Mouse (Mus musculus): ENCODE measurements around the gene Tspoap1.

Gene Tspoap1

DNA sequence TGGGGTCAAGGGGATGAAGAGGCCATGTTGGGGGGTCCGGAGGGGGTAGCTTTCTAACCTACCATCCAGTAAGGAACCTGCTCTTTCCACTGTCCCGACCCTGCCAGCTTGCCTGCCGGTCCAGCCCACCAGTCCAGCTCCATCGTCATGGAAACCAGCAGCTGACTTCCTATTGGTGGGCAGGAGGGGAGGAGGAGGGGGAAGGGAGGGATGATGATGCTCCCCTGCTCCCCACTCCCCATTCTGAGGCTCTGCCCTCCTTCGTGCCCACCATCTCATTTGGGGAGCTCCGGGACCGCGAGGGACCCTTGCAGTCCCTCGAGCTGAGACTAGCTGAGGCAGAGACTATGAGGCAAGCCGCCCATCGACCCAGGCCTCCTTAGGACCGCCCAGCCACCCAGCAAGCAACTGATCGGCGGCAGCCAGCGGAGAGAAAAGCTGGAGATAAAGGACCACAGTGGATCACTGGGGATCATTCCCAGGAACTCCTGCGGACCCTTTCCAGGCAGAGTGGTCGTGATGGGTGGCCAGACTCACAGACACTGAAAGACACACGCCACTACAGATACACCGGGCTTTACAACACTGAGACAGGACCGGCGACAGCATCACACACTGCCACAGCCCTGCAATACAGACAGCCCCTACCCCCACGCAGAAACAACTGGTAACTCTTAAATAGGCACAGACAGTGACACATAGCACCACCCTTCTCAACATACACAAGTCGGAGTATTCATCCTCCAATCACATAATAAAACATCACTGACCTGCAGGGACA, at the start of gene Tspoap1:
Gene Tspoap1, plus strand, starts transcription at position 241 of the 781 bp plus-strand sequence.
- no peak for DNase-seq (ENCODE audit: low spot score)

DNA sequence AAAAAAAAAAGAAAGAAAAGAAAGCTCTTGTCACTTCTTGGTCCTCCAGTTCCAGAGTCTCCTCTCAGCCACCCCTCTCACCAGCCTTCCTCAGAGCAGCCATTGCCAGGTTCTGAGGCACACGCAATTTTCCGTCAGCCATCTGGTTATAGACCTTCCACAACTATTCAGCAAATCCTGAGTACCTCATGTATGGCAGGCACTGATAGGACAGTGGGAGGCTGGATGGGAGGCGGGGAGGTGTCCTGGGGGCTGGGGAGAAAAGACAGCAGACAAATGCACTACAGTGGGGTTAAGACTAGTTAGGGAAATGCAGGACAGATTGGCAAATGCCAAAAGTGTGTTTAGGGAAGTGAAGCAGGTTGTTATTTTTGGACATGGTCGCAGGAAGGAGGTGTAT, 48.2 kb upstream of the Tspoap1 start:
- DNase-seq (ENCODE audit: low spot score): no peak

DNA sequence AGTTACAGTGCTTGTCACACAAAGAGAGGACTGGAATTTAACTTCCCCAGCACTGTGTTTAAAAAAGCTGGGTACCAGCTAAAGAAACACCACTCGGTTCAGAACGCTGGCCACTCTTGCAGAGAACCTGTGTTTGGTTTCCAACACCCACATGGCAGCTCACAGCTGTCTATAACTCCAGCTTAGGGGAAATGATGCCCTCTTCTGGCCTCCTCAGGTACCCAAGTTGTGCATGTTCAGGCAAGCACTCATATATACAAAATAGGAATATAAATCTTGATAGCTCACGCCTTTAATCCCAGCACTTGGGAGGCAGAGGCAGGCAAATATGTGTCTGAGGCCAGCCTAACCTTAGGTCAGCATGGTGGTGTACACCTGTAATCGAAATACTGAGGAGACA, 44.3 kb upstream of the Tspoap1 start:
- no peak for DNase-seq (ENCODE audit: low spot score)

DNA sequence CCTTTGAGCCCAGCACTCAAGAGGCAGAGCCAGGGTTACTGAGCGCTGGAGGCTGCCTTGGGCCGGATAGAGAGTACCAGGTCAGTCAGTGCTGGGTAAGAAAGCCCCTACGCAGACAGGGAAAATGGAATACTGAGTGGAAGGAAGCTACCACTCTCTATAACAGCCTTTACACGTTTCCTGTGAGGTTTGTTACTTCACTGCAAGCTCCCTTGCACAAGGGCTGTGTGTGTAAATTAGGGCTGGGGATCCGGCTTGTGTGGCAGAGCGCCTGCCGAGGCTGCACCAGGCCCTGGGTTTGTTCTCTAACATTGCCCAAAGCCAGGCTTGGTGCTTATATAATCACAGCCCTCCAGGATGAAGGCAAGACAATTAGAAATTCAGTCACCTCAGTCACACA, 40.8 kb upstream of the Tspoap1 start:
- DNase-seq (ENCODE audit: low spot score): no peak

- DNase-seq (ENCODE audit: low spot score): no peak
Observed at GRCm38 (mm10) chr11:87720324-87720723, 40.0 kb upstream of the Tspoap1 start.

DNA sequence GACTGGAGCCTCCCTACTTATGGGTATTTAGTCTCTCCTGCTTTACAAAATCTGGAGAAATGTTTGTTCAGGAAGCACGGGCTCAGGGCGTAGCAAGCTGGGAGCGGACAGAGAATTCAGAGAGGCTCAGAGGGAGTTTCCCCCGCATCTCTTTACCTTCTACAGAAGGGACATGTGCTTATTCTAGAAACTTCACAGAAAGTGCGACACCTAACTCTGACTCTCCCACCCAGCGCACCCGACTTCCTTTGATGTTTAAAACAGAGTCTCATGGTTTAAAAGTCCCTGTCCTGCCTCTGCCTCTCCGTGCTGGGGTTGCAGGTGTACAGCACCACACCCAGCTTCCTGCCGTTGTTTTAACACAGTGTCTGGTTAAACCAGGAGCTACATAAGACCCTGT, 39.5 kb upstream of the Tspoap1 start:
- no peak for DNase-seq (ENCODE audit: low spot score)

GRCm38 (mm10) chr11:87722168-87722567, 38.2 kb upstream of the Tspoap1 start:
- DNase-seq (ENCODE audit: low spot score): no peak

- no peak for DNase-seq (ENCODE audit: low spot score)
Observed at GRCm38 (mm10) chr11:87722891-87723290, 37.5 kb upstream of the Tspoap1 start.

GRCm38 (mm10) chr11:87725515-87725914, 34.8 kb upstream of the Tspoap1 start:
- no peak for DNase-seq (ENCODE audit: low spot score)

DNA sequence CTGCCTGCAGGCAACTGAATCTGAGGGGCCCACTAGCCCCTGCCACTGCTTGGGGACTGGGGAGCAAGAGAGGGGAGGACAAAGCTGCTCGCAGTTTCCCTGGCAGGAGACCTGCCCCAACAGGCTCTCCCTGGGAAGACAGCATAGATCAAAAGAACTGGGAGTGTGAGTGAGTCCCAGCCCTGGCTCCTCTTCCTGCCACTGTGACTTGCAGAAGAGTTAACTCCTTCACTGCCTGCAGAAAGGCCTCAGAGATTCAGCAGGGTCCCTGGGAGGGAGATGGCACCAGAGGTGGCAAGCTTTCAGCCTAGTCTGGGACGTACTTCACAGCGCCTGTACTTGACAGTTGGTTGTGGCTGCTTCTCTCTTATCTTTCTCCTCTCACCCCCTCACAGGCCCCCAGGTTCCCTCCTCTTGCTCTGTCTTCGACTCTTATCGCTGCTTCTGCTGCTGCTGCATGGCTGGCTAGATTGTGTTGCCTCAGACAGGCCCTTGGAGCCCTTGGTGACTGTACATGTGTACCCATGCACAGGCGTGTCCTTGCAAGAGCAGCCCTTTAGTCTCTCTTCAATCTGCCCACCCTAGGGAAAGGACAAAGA, 34.3 kb upstream of the Tspoap1 start:
- peak; percentile 60 for DNase-seq (ENCODE audit: low spot score)

GRCm38 (mm10) chr11:87727021-87727420, 33.3 kb upstream of the Tspoap1 start:
- DNase-seq (ENCODE audit: low spot score): no peak

GRCm38 (mm10) chr11:87727471-87727870, 32.9 kb upstream of the Tspoap1 start:
- no peak for DNase-seq (ENCODE audit: low spot score)

DNA sequence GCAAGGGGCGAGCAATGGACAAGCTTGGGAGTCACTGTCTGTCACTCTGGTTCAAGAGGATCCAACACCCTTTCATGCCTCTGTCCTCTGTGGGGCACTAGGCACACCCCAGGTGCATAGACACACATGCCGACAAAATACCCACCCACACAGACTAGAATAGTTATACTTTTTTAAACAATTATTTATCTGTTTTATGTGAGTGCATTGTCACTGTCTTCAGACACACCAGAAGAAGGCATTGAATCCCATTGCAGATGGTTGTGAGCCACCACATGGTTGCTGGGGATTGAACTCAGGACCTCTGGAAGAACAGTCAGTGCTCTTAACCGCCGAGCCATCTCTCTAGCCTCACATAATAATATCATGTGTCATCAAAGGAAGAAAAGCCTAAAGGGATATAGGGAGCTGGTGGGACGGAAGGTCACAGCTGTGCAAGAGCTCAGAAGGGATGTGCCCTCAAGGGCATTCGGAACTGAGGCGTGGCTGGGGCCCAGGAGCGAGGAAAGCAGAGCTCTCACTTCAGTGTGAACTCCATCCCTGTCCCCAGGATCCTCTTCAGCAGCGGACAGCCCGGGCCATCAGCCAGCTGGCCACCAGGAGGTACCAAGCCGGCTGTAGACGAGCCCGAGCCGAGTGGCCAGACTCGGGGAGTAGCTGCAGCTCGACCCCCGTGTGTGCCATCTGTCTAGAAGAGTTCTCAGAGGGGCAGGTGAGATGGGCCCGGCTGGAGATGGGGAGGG, 31.3 kb upstream of the Tspoap1 start:
- no peak for DNase-seq (ENCODE audit: low spot score)

- no peak for DNase-seq (ENCODE audit: low spot score)
Observed at GRCm38 (mm10) chr11:87729593-87730185, 30.7 kb upstream of the Tspoap1 start.

- no peak for DNase-seq (ENCODE audit: low spot score)
Observed at GRCm38 (mm10) chr11:87730652-87731310, 29.6 kb upstream of the Tspoap1 start.

- no peak for DNase-seq (ENCODE audit: low spot score)
Observed at GRCm38 (mm10) chr11:87734346-87734745, 26.0 kb upstream of the Tspoap1 start.

DNA sequence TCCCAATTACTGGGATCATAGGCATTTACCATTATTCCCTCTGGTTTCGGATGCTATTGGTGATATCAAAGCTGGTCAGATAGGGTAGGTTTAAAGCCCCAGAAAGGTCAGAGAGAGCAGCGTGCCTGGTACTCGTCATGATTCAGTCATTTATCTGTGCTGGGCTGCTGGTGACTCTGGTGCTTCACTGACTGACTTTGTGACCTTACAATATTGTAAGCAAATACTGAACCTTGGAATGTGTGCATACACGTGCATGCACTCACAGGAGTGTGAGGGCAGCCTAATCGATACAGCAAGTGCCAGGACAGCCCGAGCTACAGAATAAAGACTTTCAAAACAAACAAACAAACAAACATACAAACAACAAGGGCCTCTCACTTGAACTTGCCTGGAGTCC, 24.6 kb upstream of the Tspoap1 start:
- no peak for DNase-seq (ENCODE audit: low spot score)

- peak; percentile 72 for DNase-seq (ENCODE audit: low spot score)
Observed at GRCm38 (mm10) chr11:87736647-87737134, 23.6 kb upstream of the Tspoap1 start.

DNA sequence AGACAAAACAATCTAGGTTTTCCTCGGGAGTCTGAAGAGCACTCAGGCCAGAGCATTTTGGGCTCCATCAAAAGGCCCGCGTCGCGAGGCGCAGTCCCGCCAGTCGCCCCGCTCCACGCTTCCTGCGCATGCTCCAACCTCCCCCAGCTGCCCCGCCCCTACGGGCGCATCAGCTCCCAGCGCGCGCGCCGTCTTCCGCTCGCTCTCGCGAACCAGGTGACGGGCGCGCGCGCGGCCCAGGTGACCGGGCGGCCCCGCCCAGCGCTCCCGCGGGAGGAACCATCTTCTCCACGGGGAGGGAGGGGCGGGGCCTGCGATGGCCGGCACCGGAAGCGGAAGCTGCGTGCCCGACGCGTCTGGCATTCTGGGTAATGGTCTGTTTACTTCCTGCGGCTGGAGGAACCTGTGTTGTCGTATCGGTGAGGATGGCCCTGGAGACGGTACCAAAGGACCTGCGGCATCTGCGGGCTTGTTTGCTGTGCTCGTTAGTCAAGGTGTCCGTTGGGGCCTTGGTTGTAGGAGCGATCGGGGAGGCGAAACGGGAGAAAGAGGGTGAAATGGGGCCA, 23.1 kb upstream of the Tspoap1 start, which contains the start of gene Supt4a:
Gene Supt4a, plus strand, starts transcription at position 378 of the 566 bp plus-strand sequence.
- peak; percentile 95 for DNase-seq (ENCODE audit: low spot score)

DNA sequence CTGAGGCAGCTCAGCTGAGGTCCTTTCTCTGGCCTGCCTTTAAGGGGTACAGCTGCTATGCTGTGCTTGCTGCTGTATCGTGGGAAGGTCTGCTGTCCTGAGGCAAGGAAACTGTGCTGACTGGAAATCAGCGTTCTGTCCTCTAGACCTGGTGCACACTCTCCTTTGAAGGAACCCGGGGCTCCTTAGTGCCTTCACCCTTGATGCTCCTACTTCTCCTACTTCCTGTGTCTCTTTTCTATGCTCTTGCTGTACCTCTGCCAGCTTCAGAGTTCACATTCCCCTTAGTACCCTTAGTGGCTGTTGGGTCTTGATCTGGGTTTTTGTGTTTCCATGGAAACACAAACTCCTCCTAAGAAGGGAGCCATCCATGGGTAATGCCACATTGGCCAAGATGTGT, 16.6 kb upstream of the Tspoap1 start:
- DNase-seq (ENCODE audit: low spot score): no peak

DNA sequence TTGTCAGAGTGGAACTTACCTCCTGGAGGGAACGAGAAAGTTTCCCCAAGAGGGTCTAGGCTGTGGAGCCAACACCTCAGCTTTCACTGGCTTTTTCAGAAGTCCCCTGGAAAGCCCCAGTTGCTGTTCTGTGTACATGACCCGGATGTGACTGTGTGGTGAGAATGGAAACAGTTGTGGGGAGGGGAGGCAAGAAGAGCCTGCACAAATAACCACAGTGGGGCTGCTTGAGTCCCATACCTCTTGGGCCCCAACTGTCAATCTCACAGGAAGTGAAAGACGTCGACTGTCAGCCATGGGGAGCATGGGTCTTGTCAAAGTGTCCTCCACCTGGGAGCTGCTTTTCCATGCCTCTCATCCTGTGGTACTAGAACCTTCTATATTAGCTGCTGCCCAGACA, 15.4 kb upstream of the Tspoap1 start:
- DNase-seq (ENCODE audit: low spot score): peak; percentile 65

Data from spleen, adult 12 weeks (tissue).